ENCODE assay signal across 10 mouse cellular contexts in genomic region chr7:24391077-24391476, GRCm38 (mm10). TPM values are rescaled to one million over a fixed set of nuclear protein-coding genes. Genes with fewer than 3 reads are reported as not detected.
DNase-seq lines count a peak whose midpoint lies in the region; ATAC-seq lines count a peak whose summit lies in the region.
"Had no signal": no experiment of that assay in that cellular context is flagged by ENCODE, and none has a peak within 500 bp of the region (broad histone marks: within the 10 kb centered on the region; RNA-seq: fewer than 3 reads in every experiment).

No protein-coding gene starts in this region.

- no peak overlapping the region for H3K9ac ChIP-seq in lung, embryonic 16.5 days (ENCODE audit: low read length)
- no peak overlapping the region for H3K9ac ChIP-seq in embryonic facial prominence, embryonic 13.5 days
- H3K9ac ChIP-seq in stomach, embryonic 16.5 days (ENCODE audit: low read length): 0 out of 2 replicates have a peak overlapping the region, but pooled peaks have one; percentile 59
- H3K9ac ChIP-seq: liver, embryonic 14.5 days had no signal

- no peaks in the 10 kb centered on the region for H3K27me3 ChIP-seq in lung, embryonic 16.5 days (ENCODE audit: control insufficient read depth, insufficient read depth, low read depth, low read length)
- H3K27me3 ChIP-seq in embryonic facial prominence, embryonic 13.5 days: no peaks in the 10 kb centered on the region
- H3K27me3 ChIP-seq in stomach, embryonic 16.5 days (ENCODE audit: control insufficient read depth, insufficient read depth, low read length): no peaks in the 10 kb centered on the region

- ATAC-seq in lung, embryonic 16.5 days (ENCODE audit: low read depth): peak; percentile 70
- ATAC-seq in embryonic facial prominence, embryonic 13.5 days (ENCODE audit: insufficient number of reproducible peaks, insufficient read depth, low FRiP score, low TSS enrichment, low read depth): no peak
- peak; percentile 87 for ATAC-seq in stomach, embryonic 16.5 days (ENCODE audit: insufficient read depth, low FRiP score)
- no peak for ATAC-seq in megakaryocyte progenitor cell, adult 5-6 weeks (replicated peaks; ENCODE audit: poor library complexity)

- no peak overlapping the region for H3K27ac ChIP-seq in lung, embryonic 16.5 days (ENCODE audit: low read length)
- peak overlapping the region; percentile 41; the same call in 1 of the 2 replicates for H3K27ac ChIP-seq in embryonic facial prominence, embryonic 13.5 days
- H3K27ac ChIP-seq in stomach, embryonic 16.5 days (ENCODE audit: low read length): peak overlapping the region; percentile 50
- H3K27ac ChIP-seq: liver, embryonic 14.5 days had no signal

- no peaks in the 10 kb centered on the region for H3K9me3 ChIP-seq in lung, embryonic 16.5 days (ENCODE audit: control insufficient read depth, low read length)
- H3K9me3 ChIP-seq in embryonic facial prominence, embryonic 13.5 days: no peaks in the 10 kb centered on the region
- H3K9me3 ChIP-seq in stomach, embryonic 16.5 days (replicated peaks; ENCODE audit: control insufficient read depth, low read length): no peaks in the 10 kb centered on the region

- 12% methylated on average over 5 of the region's 5 CpGs for WGBS in lung, embryonic 16.5 days
- 13% methylated on average over 5 of the region's 5 CpGs for WGBS in embryonic facial prominence, embryonic 13.5 days
- WGBS in stomach, embryonic 16.5 days: 6% methylated on average over 5 of the region's 5 CpGs

- H3K36me3 ChIP-seq in lung, embryonic 16.5 days (ENCODE audit: control insufficient read depth, insufficient read depth, low read length): no peaks in the 10 kb centered on the region
- H3K36me3 ChIP-seq in embryonic facial prominence, embryonic 13.5 days: no peaks in the 10 kb centered on the region
- no peaks in the 10 kb centered on the region for H3K36me3 ChIP-seq in stomach, embryonic 16.5 days (ENCODE audit: control insufficient read depth, insufficient read depth, low read length)

- H3K4me1 ChIP-seq in lung, embryonic 16.5 days (replicated peaks; ENCODE audit: control insufficient read depth, insufficient read depth, low read length): peaks cover 4% of the 10 kb centered on the region
- peaks cover 30% of the 10 kb centered on the region for H3K4me1 ChIP-seq in embryonic facial prominence, embryonic 13.5 days
- H3K4me1 ChIP-seq in stomach, embryonic 16.5 days (ENCODE audit: control insufficient read depth, insufficient read depth, low read length): peaks cover 10% of the 10 kb centered on the region; the same call in 1 of the 2 replicates

- no peak for DNase-seq in lung, postnatal 36 days
- DNase-seq in kidney, postnatal 14 days: peak; percentile 25
- no peak for DNase-seq in left cerebral cortex, postnatal 14 days (ENCODE audit: low spot score in 2 of 2)
- DNase-seq: cerebellum, postnatal 14 days had no signal

- no peak overlapping the region; the same call in 1 of the 2 replicates for H3K4me2 ChIP-seq in lung, embryonic 16.5 days (ENCODE audit: low read depth, low read length)
- H3K4me2 ChIP-seq in embryonic facial prominence, embryonic 13.5 days: peak overlapping the region; percentile 26; the same call in 1 of the 2 replicates
- H3K4me2 ChIP-seq in stomach, embryonic 16.5 days (ENCODE audit: low read depth, low read length): peak overlapping the region; percentile 44

- no peak overlapping the region for H3K4me3 ChIP-seq in lung, embryonic 16.5 days (ENCODE audit: low read length)
- no peak overlapping the region for H3K4me3 ChIP-seq in embryonic facial prominence, embryonic 13.5 days
- H3K4me3 ChIP-seq in stomach, embryonic 16.5 days (replicated peaks; ENCODE audit: low read length): peak overlapping the region; percentile 26; the same call in 1 of the 2 replicates

- intact Hi-C loops in left cerebral cortex, postnatal 14 days (cut with DNase I): no loop called here

RNA-seq across cellular contexts. Expression of gene Smg9, which starts 8.3 kb away (rescaled TPM):
- 22.7 and 24.6 TPM in 2 replicates for polyA plus RNA-seq in lung, embryonic 16.5 days (2015; fragmentation: Nextera tagmentation; extraction: Ambion mirVana)
- polyA plus RNA-seq in embryonic facial prominence, embryonic 13.5 days (2015; fragmentation: Nextera tagmentation; extraction: Ambion mirVana): 21.6 and 27.0 TPM in 2 replicates
- polyA plus RNA-seq in stomach, embryonic 16.5 days (2015; fragmentation: Nextera tagmentation; extraction: Ambion mirVana): 19.5 and 21.3 TPM in 2 replicates
- 10.8 and 18.1 TPM in 2 replicates for total RNA-seq in megakaryocyte progenitor cell, adult 5-6 weeks (2015)
- 16.0 and 20.8 TPM in 2 replicates for total RNA-seq in megakaryocyte progenitor cell, adult 5-6 weeks (2017)
- 10 to 100 TPM; 35.5 to 39.7 TPM for total RNA-seq in left cerebral cortex, postnatal 14 days (2021)

RNA-seq across cellular contexts. Expression of gene Kcnn4, which starts 21.0 kb away (rescaled TPM):
- polyA plus RNA-seq in lung, embryonic 16.5 days (2015; fragmentation: Nextera tagmentation; extraction: Ambion mirVana): 3.2 and 5.7 TPM in 2 replicates
- polyA plus RNA-seq in embryonic facial prominence, embryonic 13.5 days (2015; fragmentation: Nextera tagmentation; extraction: Ambion mirVana): 1.9 and 2.1 TPM in 2 replicates
- 7.4 and 8.5 TPM in 2 replicates for polyA plus RNA-seq in stomach, embryonic 16.5 days (2015; fragmentation: Nextera tagmentation; extraction: Ambion mirVana)
- total RNA-seq in megakaryocyte progenitor cell, adult 5-6 weeks (2015): 20.5 and 28.0 TPM in 2 replicates
- 48.6 and 57.7 TPM in 2 replicates for total RNA-seq in megakaryocyte progenitor cell, adult 5-6 weeks (2017)
- under 1 TPM; 0.32 to 0.40 TPM for total RNA-seq in left cerebral cortex, postnatal 14 days (2021)

RNA-seq across cellular contexts. Expression of gene Lypd5, which starts 42.1 kb away (rescaled TPM):
- 0.06 and 0.33 TPM in 2 replicates for polyA plus RNA-seq in lung, embryonic 16.5 days (2015; fragmentation: Nextera tagmentation; extraction: Ambion mirVana)
- polyA plus RNA-seq in embryonic facial prominence, embryonic 13.5 days (2015; fragmentation: Nextera tagmentation; extraction: Ambion mirVana): 0.45 and 0.91 TPM in 2 replicates
- polyA plus RNA-seq in stomach, embryonic 16.5 days (2015; fragmentation: Nextera tagmentation; extraction: Ambion mirVana): 11.6 and 36.4 TPM in 2 replicates
- total RNA-seq in megakaryocyte progenitor cell, adult 5-6 weeks (2015): not detected in 2 replicates
- total RNA-seq in megakaryocyte progenitor cell, adult 5-6 weeks (2017): not detected in 2 replicates
- total RNA-seq in left cerebral cortex, postnatal 14 days (2021): not detected
- polyA plus RNA-seq: heart, embryonic 14.5 days; liver, embryonic 14.5 days had no signal

RNA-seq across cellular contexts. Expression of gene Tescl, which starts 57.3 kb away (rescaled TPM):
- polyA plus RNA-seq in lung, embryonic 16.5 days (2015; fragmentation: Nextera tagmentation; extraction: Ambion mirVana): not detected in 2 replicates
- 0.25 TPM in 1 of 2 replicates, not detected in the other for polyA plus RNA-seq in embryonic facial prominence, embryonic 13.5 days (2015; fragmentation: Nextera tagmentation; extraction: Ambion mirVana)
- 0.15 TPM in 1 of 2 replicates, not detected in the other for polyA plus RNA-seq in stomach, embryonic 16.5 days (2015; fragmentation: Nextera tagmentation; extraction: Ambion mirVana)
- not detected in 2 replicates for total RNA-seq in megakaryocyte progenitor cell, adult 5-6 weeks (2015)
- not detected in 2 replicates for total RNA-seq in megakaryocyte progenitor cell, adult 5-6 weeks (2017)
- total RNA-seq in left cerebral cortex, postnatal 14 days (2021): not detected
- polyA plus RNA-seq: heart, embryonic 14.5 days; liver, embryonic 14.5 days had no signal

Comparison
In these comparisons a context has a peak if more than half of its experiments do, and no peak if none do; other contexts are left out.
1. ATAC-seq: peak in lung, embryonic 16.5 days (single experiment) and stomach, embryonic 16.5 days (single experiment); none in embryonic facial prominence, embryonic 13.5 days (single experiment) and megakaryocyte progenitor cell, adult 5-6 weeks (single experiment).